Mouse (Mus musculus) kidney, adult 9 months (tissue): ENCODE measurements at regions not wholly inside any gene's neighbourhood (a gene's known extent, or its start where the extent isn't known, plus 50 kb on each side); places are given as distances from the start of the nearest gene placed in this dataset.
A peak's percentile ranks its signal among the peaks of the same experiment; 100 is the strongest.

Experiments used
- DNase-seq: peaks from one replicate; pipeline ENCODE4 v3.0.0; 2022

DNA sequence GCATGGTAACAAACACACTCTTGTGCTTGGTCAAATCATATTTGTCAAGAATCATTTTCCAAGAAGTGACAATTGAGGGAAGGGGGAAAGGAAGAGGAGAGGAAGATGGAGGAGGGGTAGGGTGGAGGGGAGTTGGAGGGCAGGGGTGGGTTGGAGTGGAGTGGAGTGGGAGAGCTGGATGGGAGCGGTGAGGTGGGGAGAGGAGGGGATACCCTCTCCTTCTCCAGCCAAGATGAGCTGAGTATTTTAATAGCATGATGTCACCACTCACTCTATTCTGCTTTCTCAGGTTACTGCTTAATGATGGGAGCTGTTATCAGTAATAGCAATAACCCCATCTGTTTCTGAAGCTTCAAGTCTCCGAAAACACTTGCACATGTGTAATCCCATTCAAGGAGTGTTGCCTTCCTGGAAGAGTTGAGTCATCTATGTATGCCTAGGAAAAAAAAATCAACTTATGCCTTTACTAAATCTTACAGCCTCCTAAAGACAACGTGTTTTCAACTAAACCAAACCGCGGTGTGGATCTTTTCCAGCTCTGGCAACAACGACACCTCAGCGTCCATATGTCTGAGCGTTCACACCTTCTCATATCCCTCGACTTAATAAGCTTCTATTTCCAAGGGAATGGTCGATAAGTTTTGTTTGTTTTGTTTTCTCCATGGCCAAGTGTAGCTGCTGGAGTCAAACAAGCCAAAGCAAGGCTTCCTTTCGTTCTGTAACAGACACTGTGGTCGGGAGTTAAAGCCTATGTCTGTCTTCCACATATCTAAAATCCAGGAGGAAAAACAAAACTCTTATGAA, 187.0 kb upstream of the Mgmt start:
- no peak for DNase-seq

DNA sequence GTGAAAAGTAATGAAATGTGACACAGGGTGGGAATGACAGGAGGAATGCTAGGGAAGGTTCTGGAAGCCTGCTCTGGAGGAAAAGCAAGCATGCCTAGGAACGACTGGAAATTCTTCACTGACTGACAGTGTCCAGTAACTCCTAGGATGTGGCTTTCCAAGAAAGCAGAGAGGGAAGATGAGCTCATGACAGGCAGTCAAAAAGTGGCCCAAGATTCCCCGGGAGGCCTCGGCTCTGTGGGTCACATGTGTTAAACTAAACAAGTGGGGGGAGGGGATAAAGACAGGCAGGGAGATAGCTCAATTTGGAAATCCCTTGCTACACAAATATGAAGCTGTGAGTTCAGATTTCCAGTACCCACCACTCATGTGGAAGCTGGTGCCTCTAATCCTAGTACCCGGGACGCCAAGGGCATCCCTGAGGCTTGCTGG, 186.4 kb upstream of the Mgmt start:
- DNase-seq: no peak

DNA sequence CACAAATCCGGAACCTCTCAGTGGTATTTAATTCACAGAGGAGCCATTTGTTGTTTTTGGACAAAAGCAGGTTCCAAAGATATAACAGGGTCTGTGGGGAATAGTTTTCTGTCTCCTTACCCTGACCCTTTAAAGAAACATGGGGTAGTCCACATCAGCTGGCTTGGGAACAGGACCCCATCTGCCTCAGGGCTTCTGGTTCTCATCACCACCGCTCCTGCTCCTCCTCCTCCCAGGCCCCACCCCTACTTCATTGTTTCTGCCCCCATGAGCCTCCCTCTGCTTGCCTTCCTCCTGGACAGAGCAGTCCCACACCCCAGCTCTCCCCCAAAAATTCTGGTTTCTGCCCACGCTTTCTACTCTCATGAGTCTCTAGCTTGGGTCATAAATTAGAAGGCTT, 183.8 kb upstream of the Mgmt start:
- DNase-seq: no peak

DNA sequence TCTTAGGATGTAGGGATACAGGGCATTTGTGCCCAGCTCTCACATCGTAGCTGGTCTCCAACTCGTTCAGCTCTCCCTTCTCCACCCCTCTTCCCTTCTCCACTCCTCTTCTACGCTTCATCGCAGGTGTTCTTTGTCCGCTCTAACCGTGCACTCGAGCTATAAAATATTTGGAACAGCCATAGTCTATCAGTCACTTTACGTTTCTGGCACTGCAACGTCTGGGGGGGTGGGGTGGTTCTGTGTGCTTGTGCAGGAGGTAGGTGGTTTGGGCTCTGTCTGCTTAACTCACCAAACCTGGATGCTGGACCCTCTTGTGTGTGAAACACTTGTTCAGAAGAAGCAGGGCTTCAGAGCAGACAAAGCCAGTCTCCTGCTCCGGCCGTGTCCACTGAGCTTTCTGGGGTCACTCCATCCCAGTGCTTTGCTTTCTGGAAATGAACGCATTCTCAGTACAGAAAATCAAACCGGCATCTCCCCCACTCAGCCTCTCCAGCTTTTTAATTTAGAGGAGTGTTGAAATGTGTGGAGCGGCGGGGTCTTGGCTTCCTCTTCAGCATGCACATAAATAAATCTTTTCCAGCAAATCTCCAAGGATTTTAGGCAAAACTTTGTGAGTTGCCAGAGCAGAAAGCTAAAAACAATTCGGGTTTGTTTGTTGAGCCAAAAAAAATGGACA, 181.3 kb upstream of the Mgmt start:
- peak; percentile 6 for DNase-seq

DNA sequence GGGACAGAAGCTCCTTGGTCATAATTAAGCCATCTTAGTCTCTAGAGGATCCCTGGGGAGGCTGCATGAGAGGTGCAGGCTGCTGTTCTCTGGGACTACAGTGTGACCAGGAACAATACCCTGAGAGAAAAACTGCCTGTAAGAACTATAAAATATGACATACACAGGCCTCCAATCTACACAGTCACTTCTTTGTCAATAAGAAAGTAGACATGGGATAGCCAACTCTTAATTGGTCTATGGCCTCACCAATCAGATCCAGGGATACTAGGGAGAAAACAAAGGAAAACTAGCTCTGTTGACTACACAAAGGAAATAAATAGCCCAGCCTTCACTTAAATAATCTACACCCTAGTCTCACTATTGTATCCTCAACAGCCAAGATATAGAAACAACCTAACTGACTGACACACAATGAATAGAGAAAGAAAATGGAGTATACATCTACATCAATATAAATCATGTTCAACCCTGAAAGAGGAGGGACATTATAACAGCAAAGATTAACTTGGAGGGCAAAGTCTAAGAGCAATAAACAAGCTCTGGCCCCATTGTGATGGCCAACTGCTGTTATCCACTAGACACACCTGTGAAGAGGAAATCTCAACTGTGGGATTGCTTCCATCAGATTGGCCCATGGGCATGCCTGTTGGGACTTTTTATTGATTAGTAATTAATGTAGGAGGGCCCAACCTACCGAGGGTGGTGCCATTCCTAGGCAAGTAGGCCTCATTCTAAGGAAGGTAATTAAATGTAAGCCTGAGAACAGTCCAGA, 166.6 kb upstream of the Mgmt start:
- DNase-seq: peak; percentile 7

DNA sequence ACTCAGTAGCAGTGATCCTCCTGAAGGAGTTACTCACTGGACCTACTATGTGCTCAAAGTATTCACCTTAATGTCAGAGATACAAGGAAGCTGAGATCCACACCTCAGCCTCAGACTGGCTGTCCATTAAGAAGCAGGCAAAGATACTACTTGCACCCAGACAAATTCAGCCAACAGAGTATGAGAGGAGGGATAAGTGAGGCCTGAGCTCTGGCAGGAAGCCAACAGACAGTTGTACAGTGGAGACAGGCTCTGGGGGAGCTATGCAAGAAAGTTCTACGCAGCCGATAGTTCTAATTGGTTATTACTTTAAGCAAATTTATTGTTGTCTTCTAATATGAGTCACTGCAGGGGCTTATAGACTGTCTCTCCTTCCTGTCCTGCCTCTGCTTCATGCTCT, 152.2 kb upstream of the Mgmt start:
- DNase-seq: no peak

DNA sequence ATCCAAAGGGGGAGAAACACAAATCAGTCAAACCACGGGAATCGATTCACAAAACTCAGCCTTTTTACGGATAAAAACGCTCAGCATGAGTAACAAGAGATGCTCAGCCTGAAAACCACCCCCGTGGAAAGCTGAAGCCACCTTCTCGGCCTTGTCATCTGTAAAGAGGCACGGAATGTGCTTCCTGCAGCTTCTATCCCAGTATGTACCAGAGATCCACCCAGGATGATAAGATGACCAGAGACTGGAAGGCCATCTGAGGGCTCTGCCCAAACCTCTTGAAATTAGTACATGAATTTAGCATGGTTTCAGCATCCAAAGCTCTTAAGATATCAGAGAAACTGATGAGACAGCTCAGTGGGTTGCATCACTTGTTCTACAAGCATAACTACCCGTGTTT, 149.0 kb upstream of the Mgmt start:
- DNase-seq: no peak

DNA sequence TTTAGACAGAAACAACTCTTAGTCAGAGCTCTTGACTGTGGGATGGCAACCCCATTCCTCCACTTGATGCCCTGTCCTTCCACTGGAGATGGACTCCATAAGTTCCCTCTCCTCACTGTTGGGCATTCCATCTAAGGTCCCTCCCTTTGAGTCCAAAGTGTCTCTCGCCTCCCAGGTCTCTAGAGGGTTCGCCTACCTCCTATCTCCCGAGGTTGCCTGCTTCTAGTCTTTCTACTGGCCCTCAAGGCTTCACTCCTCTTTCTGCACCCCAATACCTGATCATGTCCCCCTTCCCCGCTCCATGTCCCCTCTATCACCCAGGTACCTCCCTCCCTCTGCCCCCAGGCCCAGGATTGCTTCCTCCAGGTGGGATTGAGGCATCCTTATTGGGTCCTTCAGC, 142.9 kb upstream of the Mgmt start:
- DNase-seq: no peak

DNA sequence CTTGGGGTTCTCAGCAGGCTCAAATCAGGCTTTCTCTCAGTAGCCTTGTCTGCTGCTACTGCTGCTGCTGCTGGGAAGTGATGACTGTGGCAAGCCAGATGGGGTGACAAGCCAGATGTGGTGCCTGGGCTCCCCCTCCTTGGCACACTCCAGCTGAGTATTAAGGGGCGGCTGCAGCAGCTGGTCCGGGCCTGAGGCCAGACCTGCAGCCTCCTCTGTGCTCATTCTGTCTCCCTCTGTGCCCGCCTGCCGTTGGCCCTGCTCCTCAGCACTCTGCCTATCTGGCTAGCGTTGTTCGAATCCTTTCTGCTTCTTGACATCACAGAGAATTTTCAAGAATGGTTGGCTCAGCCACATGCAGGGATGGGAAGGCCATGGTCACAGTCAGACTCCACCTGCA, 139.6 kb upstream of the Mgmt start:
- no peak for DNase-seq

DNA sequence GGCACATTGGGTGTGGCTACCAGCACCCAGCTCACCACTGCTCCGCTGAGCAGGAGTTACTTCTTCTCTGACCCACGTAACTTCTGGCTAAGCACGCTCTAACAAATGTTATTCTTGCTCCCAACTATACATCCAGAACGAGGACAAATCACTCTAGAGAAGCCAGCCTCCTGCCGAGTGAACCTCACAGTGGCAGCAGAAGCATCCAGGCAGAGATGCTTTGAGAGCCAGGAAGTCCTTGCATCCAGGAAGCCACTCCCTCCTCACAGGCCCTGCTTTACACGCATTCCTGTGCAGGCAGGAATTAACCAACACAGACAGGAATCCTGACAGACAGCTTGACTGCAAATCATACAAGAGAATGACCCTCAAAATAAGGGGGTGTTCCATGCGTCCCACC, 129.4 kb upstream of the Mgmt start:
- no peak for DNase-seq

DNA sequence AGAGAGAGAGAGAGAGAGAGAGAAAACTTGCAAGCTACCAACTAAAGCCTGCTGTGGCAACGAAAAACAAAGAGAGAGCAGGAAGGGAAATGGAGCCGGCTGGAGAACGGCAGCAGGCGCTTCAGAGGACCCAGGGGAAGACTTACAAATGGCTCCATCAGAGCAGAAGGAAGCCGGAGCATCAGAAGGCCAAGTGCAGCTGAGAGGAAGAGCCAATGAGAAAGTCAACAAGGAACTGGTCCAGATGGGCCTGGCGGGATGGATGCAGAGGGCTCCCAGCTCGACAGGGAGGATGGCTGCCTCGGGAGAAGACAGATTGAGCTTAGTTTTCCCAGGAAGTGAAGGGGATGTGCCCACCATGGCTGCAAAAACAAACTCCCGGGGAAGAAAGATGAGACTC, 127.2 kb upstream of the Mgmt start:
- no peak for DNase-seq

DNA sequence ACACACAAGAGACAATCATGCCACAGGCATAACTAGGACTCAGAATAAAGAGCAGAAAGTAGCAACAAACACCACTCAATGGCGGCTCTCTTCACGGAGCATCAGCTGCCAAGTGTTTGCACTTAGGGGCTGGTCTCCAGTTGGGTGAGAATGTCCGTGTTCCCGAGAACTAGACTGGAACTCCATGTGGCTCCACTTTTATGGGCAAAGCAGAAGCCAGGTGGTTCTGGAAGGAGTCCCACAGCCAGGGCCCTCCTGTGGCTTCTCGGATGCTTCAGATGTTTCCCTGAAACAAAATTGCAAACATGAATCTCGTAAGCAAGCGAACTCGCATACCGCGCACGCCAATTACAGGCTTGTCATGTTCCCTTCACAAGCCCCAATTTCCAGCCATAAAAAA, 113.7 kb upstream of the Mgmt start:
- DNase-seq: no peak

DNA sequence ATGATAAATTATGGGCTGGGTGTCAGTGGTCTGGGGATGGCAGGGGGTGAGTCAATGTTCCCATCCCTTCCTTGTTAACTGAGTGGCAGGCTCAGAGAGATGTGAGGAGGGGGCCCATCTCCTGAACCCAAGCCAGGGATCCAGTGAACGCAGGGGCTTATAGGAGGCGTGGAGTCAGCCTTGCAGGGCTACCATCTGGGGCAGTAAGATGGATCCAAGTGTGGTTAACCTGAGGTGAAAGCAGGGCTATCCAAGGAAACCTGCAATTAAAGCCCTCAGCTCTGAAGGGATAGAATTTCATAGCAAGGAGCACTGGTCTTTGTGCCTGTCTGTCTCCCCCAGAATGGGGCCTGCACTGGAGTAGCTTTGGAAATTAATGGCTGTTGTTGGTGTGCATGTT, 103.3 kb upstream of the Mgmt start:
- DNase-seq: no peak

DNA sequence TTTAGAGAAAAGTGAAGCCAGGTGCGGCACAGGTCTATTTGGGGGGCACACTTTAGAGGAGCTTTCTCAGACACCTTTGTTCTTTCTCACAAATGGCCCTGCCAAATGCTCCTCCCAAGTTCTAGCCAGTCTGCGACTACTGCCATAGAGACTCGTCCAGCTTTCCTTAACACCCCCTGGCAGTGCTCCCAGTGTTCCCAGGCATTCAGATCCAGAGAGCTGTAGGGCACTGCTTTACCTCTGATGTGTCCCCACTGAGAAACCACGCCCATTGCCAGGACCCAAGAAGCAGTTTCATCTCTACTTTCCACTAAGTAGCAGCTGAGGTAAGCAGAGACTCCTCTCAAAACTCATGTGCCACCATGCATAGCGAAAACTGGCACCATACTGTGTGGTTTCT, 102.3 kb upstream of the Mgmt start:
- DNase-seq: no peak

DNA sequence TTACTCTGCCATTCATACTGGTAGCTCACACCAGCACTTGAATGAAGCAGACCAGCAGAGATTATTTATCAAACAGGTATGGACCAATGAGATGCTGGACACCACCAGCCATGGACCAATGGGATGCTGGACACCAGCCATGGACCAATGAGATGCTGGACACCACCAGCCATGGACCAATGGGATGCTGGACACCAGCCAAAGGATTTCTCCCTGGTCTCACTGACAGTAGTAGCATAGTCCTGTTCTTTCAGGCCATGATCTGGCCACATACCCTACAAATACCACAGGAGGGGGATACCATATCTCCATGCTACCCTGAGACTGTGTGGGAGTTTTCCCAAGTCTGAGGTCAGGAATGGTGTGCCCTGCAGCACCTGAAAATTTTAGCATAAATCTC, 98.0 kb upstream of the Mgmt start:
- DNase-seq: no peak

DNA sequence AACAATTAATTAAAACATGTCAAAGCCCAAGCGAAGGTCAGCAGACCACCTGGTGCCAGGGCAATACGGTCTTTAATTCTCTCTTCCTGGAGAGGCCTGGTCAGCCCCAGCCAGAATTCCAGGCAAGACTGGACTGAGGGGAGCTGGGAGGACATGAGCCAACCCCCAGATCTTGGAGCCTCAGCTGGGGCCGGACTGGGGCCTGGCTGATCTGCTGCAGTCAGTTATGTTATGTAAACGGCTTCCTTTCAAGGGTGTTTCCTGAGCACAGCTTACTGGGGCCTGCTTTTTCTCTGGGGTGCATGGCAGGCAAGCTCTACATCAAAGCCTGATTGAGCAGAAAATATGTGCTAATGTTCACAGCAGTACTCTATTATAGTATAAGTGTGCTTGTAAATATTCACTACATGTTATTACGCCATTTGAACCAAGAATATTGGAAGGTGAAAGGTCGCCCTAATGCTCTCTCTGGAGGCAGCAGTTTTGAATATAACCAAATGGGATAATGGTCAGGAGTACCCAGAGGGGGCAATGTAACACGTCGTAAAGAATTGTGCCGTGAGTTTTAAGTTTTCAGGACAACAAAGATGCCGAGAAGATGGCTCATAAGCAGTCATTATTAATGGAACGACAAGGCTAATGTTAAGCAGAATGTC, 96.5 kb upstream of the Mgmt start:
- no peak for DNase-seq

DNA sequence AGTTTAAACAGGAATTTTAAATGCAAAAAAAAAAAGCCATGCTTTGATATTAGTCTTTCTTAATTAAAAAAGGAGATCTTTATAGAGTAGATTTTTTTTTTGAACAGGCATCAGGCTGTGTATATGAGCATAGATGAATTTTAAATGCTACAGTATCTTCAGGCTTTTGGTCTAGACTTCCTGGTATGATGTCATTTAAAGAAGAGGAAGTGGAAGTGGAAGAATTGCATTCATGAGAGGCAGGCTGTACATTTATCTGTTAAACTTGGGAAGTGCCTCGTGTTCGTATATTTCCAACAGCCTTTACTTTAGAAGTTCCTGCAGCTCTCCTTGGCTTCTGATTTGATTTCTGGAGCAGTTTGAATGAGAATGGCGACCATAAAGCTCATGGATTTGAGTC, 95.8 kb upstream of the Mgmt start:
- no peak for DNase-seq

DNA sequence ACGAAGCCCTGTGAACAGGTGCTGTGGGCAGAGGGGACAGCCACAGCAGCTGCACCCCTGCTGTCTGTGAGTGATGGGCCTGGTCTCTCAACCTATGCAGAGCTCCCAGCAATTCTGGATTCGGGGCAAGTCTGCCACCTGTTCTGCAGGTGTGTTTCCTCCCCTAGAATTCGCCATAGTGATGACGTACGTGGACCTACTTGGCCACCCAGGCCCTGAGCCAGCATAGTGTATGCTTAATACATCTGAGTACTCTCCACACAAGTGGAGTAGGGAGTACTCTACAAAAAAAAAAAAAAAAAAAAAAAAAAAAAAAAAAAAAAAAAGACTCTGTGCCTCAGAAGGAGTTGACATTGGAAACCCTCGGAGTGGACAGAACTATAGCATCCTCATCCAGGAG, 87.3 kb upstream of the Mgmt start:
- DNase-seq: no peak

DNA sequence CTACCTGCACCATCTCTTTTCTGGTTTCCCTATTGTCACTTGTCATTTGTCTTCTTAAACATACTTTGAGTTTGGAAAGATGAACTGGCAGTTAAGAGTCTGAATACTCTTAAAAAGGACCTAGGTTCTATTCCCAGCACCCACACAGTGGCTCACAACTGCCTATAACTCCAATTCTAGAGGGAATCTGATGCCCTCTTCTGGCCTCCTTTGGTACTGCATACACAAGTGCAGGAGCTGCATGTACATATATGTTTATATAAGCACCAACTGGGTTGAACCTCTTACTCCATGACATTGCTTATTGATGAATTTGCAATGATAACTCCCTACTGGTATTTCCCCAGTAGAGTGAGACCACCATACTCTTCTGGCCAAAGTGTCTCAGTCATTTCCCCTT, 86.4 kb upstream of the Mgmt start:
- no peak for DNase-seq

DNA sequence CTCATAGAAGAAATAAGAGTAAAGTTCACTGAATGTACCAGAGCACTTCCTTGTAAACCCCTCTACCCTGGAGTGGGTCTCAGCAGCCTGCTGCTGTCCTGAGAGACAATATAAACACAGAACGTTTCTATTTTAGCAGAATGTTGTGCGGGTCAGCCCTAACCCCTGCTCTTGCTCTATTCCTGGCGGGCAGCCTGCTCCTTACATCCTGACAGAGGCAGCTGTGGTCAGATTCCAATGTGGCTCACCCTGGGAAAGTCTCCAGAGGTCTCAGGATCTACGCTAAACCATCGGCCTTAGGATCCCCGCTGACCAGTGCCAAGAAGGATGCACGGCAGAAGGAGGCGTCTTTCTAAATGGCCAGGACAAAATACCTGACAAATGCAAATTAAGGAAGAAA, 84.8 kb upstream of the Mgmt start:
- no peak for DNase-seq

DNA sequence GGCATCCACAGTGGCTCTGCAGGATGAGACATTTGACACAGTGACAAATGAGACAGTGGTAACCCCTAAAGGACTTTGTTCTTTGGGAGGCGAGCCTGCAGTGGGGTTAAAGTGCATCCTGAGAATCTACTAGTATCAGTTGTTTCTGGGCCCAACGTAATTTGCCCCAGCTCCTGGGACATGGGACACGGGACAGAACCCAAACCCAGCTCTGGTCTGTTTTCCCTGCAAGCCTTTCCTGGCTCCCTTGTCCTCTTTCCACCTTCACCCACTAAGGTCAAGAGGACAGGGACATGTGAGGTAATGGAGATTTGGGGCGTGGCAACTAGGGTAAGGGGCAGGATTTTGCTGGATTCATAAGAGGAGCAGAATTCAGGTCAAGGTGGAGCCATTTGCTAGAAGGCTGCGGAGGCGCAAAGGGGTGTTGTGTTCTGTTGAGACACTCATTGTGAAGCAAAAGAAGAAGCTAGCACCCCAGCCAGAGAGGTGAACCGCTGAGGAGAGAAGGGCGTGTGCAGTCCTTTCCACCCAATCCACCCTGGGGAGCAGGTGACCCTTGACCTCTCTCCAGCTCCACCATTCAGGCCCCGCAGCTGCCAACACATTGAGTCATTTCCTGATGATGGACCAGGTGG, 80.6 kb upstream of the Mgmt start:
- peak; percentile 1 for DNase-seq

DNA sequence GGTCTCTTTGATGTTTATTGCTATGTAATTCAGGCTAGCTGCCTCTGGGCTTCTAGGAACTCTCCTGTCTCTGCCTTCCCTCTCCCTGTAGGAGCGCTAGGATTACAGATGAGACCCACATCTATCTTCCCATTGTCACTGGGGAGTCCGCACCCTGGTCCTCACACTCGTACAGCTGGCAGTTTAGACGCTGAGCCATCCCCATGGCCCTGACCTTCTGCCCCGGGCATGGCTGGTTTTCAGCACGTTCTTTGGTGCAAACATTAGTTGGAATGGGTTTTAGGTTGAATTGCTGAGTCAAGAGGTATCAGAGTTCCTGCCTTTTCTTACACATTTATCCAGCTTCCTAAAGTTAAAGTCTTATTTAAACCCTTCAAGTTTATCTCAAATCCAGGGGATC, 79.7 kb upstream of the Mgmt start:
- no peak for DNase-seq

DNA sequence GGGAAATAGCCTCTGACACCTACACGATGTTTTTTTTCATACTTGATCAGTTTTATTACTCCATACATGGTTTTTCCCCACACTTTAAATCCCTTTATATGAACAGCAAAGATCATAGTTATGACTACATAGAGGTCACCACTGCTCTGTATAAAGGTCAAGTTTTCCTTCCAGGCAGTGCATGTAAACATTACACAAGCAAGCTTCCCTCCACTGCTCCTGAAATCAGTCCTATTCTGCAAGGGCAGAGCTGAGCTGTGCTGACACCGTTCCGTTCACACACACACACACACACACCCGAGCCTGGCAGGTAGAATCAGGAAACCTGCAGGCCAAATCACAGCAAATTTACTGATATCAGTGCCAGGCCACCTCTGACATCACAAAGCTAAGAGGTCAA, 74.1 kb upstream of the Mgmt start:
- no peak for DNase-seq
